Mouse (Mus musculus) ES-E14 (cell line): ENCODE data around the gene Gm10220. TPM values are rescaled to one million over a fixed set of nuclear protein-coding genes. Genes with fewer than 3 reads are reported as not detected.
"Not testable (repeated sequence)": the region's sequence is repeated elsewhere in the genome, so short reads cannot be mapped to it uniquely, and the experiment has no call there.

Source experiments
- DNase-seq: peaks from one replicate; pipeline ENCODE4 v3.0.0-alpha.2; 2013; ENCODE audit warnings: low read depth, low spot score
- H3K27ac ChIP-seq: 2 replicates; pipeline ENCODE4 v1.5.1; 2012; ENCODE audit warnings: low read depth, mild to moderate bottlenecking, low read length, moderate library complexity, mixed read lengths; ENCODE audit not compliant: poor library complexity, insufficient read depth, severe bottlenecking
- H3K36me3 ChIP-seq: 2 replicates; pipeline ENCODE4 v1.6.1; 2012; ENCODE audit warnings: mild to moderate bottlenecking, low read length, moderate library complexity, mixed read lengths; ENCODE audit not compliant: control insufficient read depth, poor library complexity, insufficient read depth, severe bottlenecking
- H3K4me1 ChIP-seq, 2 experiments: fragments of 150-350 bp in 1 of 2; sonication (generic) in 1 of 2; 2 replicates each; pipeline ENCODE4 v1.6.1; 2012; ENCODE audit warnings: low read length in 2 of 2, mild to moderate bottlenecking in 1 of 2, mixed read lengths in 1 of 2; ENCODE audit not compliant: control insufficient read depth in 2 of 2, insufficient read depth in 2 of 2, poor library complexity in 1 of 2
- H3K4me3 ChIP-seq, 2 experiments: fragments of 150-350 bp in 1 of 2; sonication (generic) in 1 of 2; 2 replicates each; pipeline ENCODE4 v1.5.1; 2012; ENCODE audit warnings: low read length in 2 of 2, low read depth in 1 of 2, mild to moderate bottlenecking in 1 of 2, mixed read lengths in 1 of 2; ENCODE audit not compliant: insufficient read depth in 1 of 2, poor library complexity in 1 of 2, severe bottlenecking in 1 of 2
- H3K9ac ChIP-seq: 2 replicates; pipeline ENCODE4 v1.6.1; 2012; ENCODE audit warnings: low read depth, mild to moderate bottlenecking, low read length, mixed read lengths; ENCODE audit not compliant: poor library complexity, insufficient read depth, severe bottlenecking
- H3K9me3 ChIP-seq: fragments of 150-350 bp; sonication (generic); 2 replicates; pipeline ENCODE4 v1.6.1; 2012; ENCODE audit warnings: low read depth, mild to moderate bottlenecking, low read length; ENCODE audit not compliant: control insufficient read depth, insufficient read depth
- CHD2 ChIP-seq: IDR thresholded peaks from 2 replicates; pipeline ENCODE4 v1.6.1; 2014; ENCODE audit warnings: mild to moderate bottlenecking, low read depth, low read length, inconsistent platforms
- HCFC1 ChIP-seq: IDR thresholded peaks from 2 replicates; pipeline ENCODE4 v1.6.1; 2012; ENCODE audit warnings: low read length, inconsistent platforms, borderline replicate concordance; ENCODE audit not compliant: insufficient read depth
- MAFK ChIP-seq: IDR thresholded peaks from 2 replicates; pipeline ENCODE4 v1.6.1; 2014; ENCODE audit warnings: mild to moderate bottlenecking, low read depth, low read length, inconsistent platforms; ENCODE audit not compliant: insufficient read depth
- ZC3H11A ChIP-seq: IDR thresholded peaks from 2 replicates; pipeline ENCODE4 v1.6.1; 2012; ENCODE audit warnings: low read depth, mild to moderate bottlenecking, inconsistent platforms, low read length, borderline replicate concordance
- ZNF384 ChIP-seq: IDR thresholded peaks from 2 replicates; pipeline ENCODE4 v1.6.1; 2012; ENCODE audit warnings: low read depth, low read length, inconsistent platforms
- in situ Hi-C, 2 experiments: fragments of 600-800 bp; cut with MboI; formaldehyde crosslinking; loops; one replicate each; pipeline ENCODE4 v1.15.1; 2025; ENCODE audit warnings: low sequenced_read_pairs in 2 of 2, inconsistent platforms in 1 of 2; ENCODE audit not compliant: unreplicated experiment in 2 of 2
- total RNA-seq: library from RNA; depleted of rRNA; stranded (reverse); fragments of 300-350 nt; gene quantifications from 2 replicates; pipeline ENCODE4 v1.2.3, GENCODE M21; 2012; rRNA removed

Gm10220 gene
- not detected in 2 replicates for total RNA-seq

DNA sequence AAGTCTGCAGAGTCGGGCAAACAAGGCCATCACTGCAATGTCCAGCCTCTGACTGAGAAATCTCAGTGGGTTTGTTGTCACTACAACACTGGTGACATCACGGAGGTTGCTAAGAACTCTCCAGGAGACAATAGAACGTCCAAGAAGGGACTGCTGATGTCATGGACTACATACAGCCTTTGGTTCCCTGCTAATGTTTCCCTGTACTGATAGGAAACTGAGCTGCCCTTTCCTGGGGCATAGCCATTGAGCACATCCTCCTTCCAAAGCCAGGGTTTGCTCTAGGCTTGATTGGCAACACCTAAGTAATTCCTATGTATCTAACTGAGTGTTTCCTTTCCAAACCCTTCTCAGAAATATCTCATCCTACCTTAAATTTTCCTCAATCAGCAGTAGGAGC lies at the start of gene Gm10220:
Gm10220 (minus strand) TSS at position 101 of the 400 bp plus-strand sequence.
- H3K4me3 ChIP-seq, DNase-seq, H3K27ac ChIP-seq, H3K4me1 ChIP-seq, H3K36me3 ChIP-seq, in situ Hi-C loops, H3K9me3 ChIP-seq, H3K9ac ChIP-seq: not testable (repeated sequence)

DNA sequence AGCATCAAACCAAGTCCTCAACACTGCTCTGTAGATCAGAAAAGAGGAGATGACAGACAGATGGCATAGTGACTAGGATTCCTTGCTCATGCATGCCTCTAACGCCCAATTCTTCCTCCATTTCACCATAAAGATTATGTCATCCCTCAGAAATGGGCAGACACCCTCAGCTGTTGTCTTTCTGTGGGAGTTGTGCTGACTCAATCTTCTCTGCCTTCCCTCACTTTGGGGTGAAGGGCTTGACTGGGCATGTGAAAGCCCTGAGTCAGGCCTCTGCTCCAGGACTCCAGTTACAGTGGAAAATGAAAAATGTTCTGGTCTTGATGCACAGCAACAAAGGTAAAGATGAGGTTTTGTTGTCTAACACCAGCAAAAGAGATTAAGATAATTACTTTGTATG lies 48.6 kb upstream of the Gm10220 start:
- DNase-seq: no peak
- Histone ChIP-seq H3K9ac (no peak overlapping the region), H3K27ac (no peak overlapping the region), H3K36me3 (no peaks in the 10 kb centered on the region), H3K4me3 (no peak overlapping the region), H3K4me1 (no peaks in the 10 kb centered on the region), H3K9me3 (no peaks in the 10 kb centered on the region)
- TF ChIP-seq ZC3H11A (no peak), CHD2 (no peak), HCFC1 (no peak), MAFK (no peak), ZNF384 (no peak)
- in situ Hi-C loops: no loop called here

GRCm38 (mm10) chr5:26165791-26166165 lies 44.6 kb upstream of the Gm10220 start:
- Histone ChIP-seq H3K9ac (no peak overlapping the region), H3K4me3 (no peak overlapping the region), H3K4me1 (no peaks in the 10 kb centered on the region), H3K36me3 (no peaks in the 10 kb centered on the region), H3K27ac (no peak overlapping the region), H3K9me3 (no peaks in the 10 kb centered on the region)
- DNase-seq: no peak
- in situ Hi-C loops: no loop called here
- TF ChIP-seq ZNF384 (no peak), ZC3H11A (no peak), MAFK (no peak), CHD2 (no peak), HCFC1 (no peak)

GRCm38 (mm10) chr5:26165036-26165790 lies 44.0 kb upstream of the Gm10220 start:
- no peak for DNase-seq
- Histone ChIP-seq H3K36me3 (no peaks in the 10 kb centered on the region), H3K9me3 (no peaks in the 10 kb centered on the region), H3K4me3 (no peak overlapping the region), H3K9ac (no peak overlapping the region), H3K27ac (no peak overlapping the region), H3K4me1 (no peaks in the 10 kb centered on the region)
- in situ Hi-C loops: no loop called here
- TF ChIP-seq HCFC1 (no peak), ZC3H11A (no peak), ZNF384 (no peak), MAFK (no peak), CHD2 (no peak)
